Mouse (Mus musculus): Measurements from ENCODE around the gene Rragd. TPM values are rescaled to one million over a fixed set of nuclear protein-coding genes. Genes with fewer than 3 reads are reported as not detected.

Gene Rragd
- polyA plus RNA-seq, 1 experiment from 2014 or later = 1.7 TPM

DNA sequence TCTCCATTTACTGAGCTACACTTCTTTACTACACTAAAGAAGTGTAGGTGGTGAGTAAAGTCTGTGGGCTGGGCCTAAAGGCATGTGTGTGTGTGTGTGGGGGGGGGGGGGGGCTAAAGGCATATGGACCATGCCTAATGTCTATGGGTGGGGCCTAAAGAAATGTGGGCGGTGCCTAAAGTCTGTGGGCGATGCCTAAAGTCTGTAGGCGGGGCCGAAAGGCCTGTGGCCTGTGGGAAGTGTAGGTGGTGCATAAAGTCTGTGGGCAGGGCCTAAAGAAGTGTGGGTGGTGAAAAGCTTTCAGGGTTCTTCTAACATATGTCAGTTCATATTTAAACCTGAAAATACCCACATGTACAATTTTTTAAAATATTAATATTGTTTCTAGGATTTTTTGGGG, 5.5 kb upstream of the Rragd start:
- no peak overlapping the region for H3K4me3 ChIP-seq (ENCODE audit: low read depth, low read length)
- peaks cover 5% of the 10 kb centered on the region; the same call in 1 of the 2 replicates for H3K4me1 ChIP-seq (ENCODE audit: insufficient read depth)
- peaks cover 7% of the 10 kb centered on the region for H3K27me3 ChIP-seq (ENCODE audit: insufficient read depth, low read length)
- no peak overlapping the region for H3K27ac ChIP-seq (ENCODE audit: low read depth)
- 83% methylated on average over 4 of the region's 4 CpGs for WGBS (ENCODE audit: insufficient replicate concordance)
- H3K36me3 ChIP-seq (replicated peaks; ENCODE audit: insufficient read depth, low read length) = no peaks in the 10 kb centered on the region
- no peak for ATAC-seq
- H3K9ac ChIP-seq (replicated peaks) = no peak overlapping the region
- peaks cover 15% of the 10 kb centered on the region for H3K9me3 ChIP-seq (ENCODE audit: low read length)
- no peak for DNase-seq
- TF ChIP-seq EP300 (IDR thresholded peaks at IDR 0.05; ENCODE audit: low read depth) = no peak
- no peak for TF ChIP-seq CTCF (IDR thresholded peaks at IDR 0.05; ENCODE audit: low read depth)
- H3K4me2 ChIP-seq (ENCODE audit: low read depth, low read length) = no peak overlapping the region

DNA sequence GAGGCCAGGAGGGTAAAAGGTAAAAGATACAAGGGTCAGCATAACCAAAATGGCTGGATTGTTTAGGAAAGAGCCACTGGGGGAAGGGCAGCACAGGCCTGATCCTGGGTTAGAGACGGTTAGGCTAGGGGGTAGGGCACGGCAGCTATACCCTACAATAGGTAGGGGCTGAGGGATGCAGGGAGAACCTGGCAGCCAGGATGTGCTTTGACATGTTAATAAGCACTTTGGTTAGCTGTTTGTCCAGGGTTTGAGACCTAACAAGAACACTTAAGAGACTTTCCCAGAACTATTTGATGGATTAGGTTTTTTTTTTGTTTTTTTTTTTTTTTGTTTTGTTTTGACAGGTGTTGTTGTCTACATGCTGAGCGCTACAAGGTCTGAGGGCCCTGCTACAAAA, 2.8 kb upstream of the Rragd start:
- Histone ChIP-seq H3K27me3 (ENCODE audit: insufficient read depth, low read length) (peaks cover 31% of the 10 kb centered on the region), H3K27ac (ENCODE audit: low read depth) (no peak overlapping the region)

DNA sequence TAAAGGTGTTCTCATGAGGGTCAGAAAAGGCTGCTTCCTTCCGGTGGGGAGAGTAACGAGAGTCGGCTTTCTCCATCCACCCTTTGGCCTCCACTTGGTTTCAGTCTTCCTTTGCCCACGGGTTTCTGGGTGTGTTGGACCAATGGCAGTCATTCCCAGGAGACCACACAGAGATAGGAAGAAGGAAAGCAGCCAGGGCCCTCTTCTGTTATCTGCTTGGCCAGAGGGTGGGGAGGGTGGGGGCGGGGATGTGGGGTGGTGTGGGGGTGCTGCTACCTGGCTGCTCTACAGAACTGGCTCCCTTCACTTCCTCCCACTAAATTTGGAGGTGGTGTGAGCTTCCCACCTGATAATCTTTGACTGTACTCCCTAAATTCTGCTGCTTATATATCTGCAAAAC, 1.2 kb upstream of the Rragd start:
- WGBS (ENCODE audit: insufficient replicate concordance) = 14% methylated on average over 5 of the region's 5 CpGs
- Histone ChIP-seq H3K9ac (replicated peaks) (no peak overlapping the region), H3K27ac (ENCODE audit: low read depth) (no peak overlapping the region), H3K27me3 (ENCODE audit: insufficient read depth, low read length) (peaks cover 34% of the 10 kb centered on the region), H3K36me3 (replicated peaks; ENCODE audit: insufficient read depth, low read length) (no peaks in the 10 kb centered on the region), H3K4me1 (ENCODE audit: insufficient read depth) (peaks cover 14% of the 10 kb centered on the region), H3K4me3 (ENCODE audit: low read depth, low read length) (no peak overlapping the region), H3K9me3 (ENCODE audit: low read length) (peaks cover 3% of the 10 kb centered on the region; the same call in 1 of the 2 replicates), H3K4me2 (ENCODE audit: low read depth, low read length) (peak overlapping the region; percentile 99)
- DNase-seq = no peak
- no peak for ATAC-seq
- TF ChIP-seq CTCF (IDR thresholded peaks at IDR 0.05; ENCODE audit: low read depth) = no peak
- TF ChIP-seq EP300 (IDR thresholded peaks at IDR 0.05; ENCODE audit: low read depth) = no peak

More for the DNA sequence above, 2.8 kb upstream of the Rragd start:
- Histone ChIP-seq H3K4me3 (ENCODE audit: low read depth, low read length) (no peak overlapping the region), H3K36me3 (replicated peaks; ENCODE audit: insufficient read depth, low read length) (no peaks in the 10 kb centered on the region), H3K9me3 (ENCODE audit: low read length) (peaks cover 4% of the 10 kb centered on the region; the same call in 1 of the 2 replicates), H3K4me1 (ENCODE audit: insufficient read depth) (peaks cover 14% of the 10 kb centered on the region), H3K4me2 (ENCODE audit: low read depth, low read length) (no peak overlapping the region), H3K9ac (replicated peaks) (no peak overlapping the region)
- ATAC-seq = no peak
- no peak for TF ChIP-seq EP300 (IDR thresholded peaks at IDR 0.05; ENCODE audit: low read depth)
- no peak for TF ChIP-seq CTCF (IDR thresholded peaks at IDR 0.05; ENCODE audit: low read depth)
- no peak for DNase-seq
- 81% methylated on average over 3 of the region's 3 CpGs for WGBS (ENCODE audit: insufficient replicate concordance)

DNA sequence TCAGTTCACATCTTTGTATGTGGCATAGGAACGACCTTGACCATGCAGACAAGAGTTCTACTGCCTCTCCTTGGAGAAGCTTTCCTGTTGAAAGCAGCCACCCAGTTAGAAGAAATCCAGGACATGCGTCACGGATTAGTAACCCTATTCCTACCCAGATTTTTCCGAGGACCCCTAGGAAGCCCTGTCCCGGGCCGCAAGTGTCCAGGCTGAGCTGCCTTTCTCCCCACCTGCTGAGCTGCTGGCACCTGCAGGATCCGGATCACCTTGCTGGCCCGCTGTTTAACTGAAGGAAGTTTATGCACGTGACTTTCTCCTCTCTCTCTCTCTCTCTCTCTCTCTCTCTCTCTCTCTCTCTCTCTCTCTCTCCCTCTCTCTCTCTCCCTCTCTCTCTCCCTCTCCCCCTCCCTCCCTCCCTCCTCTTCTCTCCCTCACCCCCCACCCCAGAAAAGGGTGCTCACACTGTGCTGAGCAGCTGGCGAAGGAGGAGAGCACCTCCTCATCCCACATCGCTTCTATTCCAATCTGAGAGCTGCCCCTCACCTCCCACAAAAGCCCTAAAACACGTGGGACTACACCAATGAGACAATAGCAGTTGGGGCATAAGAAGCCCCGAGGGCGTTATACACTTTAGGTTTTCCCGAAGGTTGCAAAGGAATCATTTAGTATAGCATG, 659 bp upstream of the Rragd start:
- WGBS (ENCODE audit: insufficient replicate concordance) = 7% methylated on average over 15 of the region's 15 CpGs
- Histone ChIP-seq H3K9ac (replicated peaks) (no peak overlapping the region; the same call in 1 of the 2 replicates), H3K4me1 (ENCODE audit: insufficient read depth) (peaks cover 14% of the 10 kb centered on the region), H3K27ac (ENCODE audit: low read depth) (no peak overlapping the region), H3K9me3 (ENCODE audit: low read length) (peaks cover 3% of the 10 kb centered on the region; the same call in 1 of the 2 replicates), H3K36me3 (replicated peaks; ENCODE audit: insufficient read depth, low read length) (no peaks in the 10 kb centered on the region), H3K27me3 (ENCODE audit: insufficient read depth, low read length) (peaks cover 34% of the 10 kb centered on the region), H3K4me3 (ENCODE audit: low read depth, low read length) (peak overlapping the region; percentile 70), H3K4me2 (ENCODE audit: low read depth, low read length) (peak overlapping the region; percentile 99)
- ATAC-seq (no peak), DNase-seq (no peak)
- TF ChIP-seq EP300 (IDR thresholded peaks at IDR 0.05; ENCODE audit: low read depth) (no peak), CTCF (IDR thresholded peaks at IDR 0.05; ENCODE audit: low read depth) (no peak)

DNA sequence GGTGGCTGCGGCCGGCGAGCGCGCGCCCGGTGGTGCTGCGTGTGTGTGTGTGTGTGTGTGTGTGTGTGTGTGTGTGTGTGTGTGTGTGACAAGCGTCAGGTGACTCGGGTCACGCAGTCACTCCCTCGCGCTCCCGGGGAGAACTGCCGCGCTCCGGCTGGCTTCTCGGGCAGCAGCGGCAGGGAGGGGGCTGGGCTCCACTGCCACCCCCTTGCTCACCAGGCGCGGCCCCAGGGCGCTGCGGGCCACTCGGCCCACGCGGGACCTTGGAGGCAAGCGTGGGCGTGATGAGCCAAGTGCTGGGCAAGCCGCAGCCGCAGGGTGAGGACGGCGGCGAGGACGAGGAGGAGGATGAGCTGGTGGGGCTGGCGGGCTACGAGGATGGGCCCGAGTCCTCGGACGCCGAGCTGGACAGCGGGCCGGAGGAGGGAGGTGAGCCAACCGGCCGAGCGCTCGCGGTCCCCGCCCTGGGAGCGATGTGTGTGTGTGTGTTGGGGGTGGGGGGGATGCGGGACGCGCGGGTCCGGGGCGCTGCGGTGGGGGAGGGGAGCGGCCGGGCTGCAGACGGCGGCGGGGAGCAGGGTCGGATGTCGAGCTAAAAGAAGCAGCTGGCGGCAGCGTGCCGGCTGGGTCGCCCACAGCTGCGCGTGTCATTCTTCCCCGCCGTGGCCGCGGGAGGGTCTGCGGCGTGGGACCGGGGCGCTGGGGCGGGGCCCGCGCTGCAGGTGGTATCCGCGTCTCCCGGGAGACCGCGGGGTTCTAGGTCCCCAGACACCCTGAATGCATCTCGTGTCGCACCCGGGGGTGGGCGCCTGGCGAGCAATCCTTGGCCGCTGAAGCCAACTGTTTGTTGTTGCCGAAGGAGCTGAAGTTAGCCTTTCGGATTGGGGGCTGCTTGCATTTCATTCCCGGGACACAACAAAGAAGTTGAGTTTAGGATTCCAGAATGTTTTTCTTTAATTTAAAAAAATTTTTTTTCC, 629 bp downstream of the Rragd start:
- DNase-seq (peak; percentile 62), ATAC-seq (peak; percentile 14)
- Histone ChIP-seq H3K4me2 (ENCODE audit: low read depth, low read length) (peak overlapping the region; percentile 99), H3K9ac (replicated peaks) (peak overlapping the region; percentile 72), H3K4me3 (ENCODE audit: low read depth, low read length) (peak overlapping the region; percentile 70), H3K9me3 (ENCODE audit: low read length) (peaks cover under 1% of the 10 kb centered on the region; the same call in 1 of the 2 replicates), H3K36me3 (replicated peaks; ENCODE audit: insufficient read depth, low read length) (no peaks in the 10 kb centered on the region), H3K27ac (ENCODE audit: low read depth) (0 out of 2 replicates have a peak overlapping the region, but pooled peaks have one; percentile 45), H3K4me1 (ENCODE audit: insufficient read depth) (peaks cover 20% of the 10 kb centered on the region), H3K27me3 (ENCODE audit: insufficient read depth, low read length) (peaks cover 34% of the 10 kb centered on the region)
- TF ChIP-seq EP300 (IDR thresholded peaks at IDR 0.05; ENCODE audit: low read depth) (no peak), CTCF (IDR thresholded peaks at IDR 0.05; ENCODE audit: low read depth) (no peak)
- under 1% methylated on average over 77 of the region's 94 CpGs for WGBS (ENCODE audit: insufficient replicate concordance)

DNA sequence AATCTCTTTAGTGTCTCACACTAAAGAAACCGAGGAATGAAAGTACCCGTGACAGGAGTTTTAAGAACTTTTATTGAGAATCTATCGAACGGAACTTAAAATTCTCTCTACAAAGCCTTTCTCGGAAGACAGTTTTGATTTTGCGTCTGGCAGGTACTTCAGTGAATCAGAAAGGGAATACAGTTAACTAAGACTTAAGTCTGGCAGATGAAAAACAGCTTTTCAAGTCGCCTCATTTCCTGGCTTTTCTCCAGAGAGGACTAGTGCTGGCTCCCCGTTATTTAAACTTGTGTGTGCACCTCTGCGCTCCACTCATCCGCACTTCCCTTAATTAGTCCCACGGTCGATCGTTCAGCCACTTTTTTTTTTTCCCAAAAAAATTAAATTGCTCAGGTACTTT, 1.4 kb downstream of the Rragd start:
- 0 out of 2 replicates have a peak overlapping the region, but pooled peaks have one; percentile 45 for H3K27ac ChIP-seq (ENCODE audit: low read depth)

More for the DNA sequence above, 1.4 kb downstream of the Rragd start:
- ATAC-seq = no peak
- H3K4me1 ChIP-seq (ENCODE audit: insufficient read depth) = peaks cover 20% of the 10 kb centered on the region
- peak overlapping the region; percentile 72 for H3K9ac ChIP-seq (replicated peaks)
- H3K9me3 ChIP-seq (ENCODE audit: low read length) = no peaks in the 10 kb centered on the region
- peaks cover 34% of the 10 kb centered on the region for H3K27me3 ChIP-seq (ENCODE audit: insufficient read depth, low read length)
- 2% methylated on average over 13 of the region's 13 CpGs for WGBS (ENCODE audit: insufficient replicate concordance)
- H3K36me3 ChIP-seq (replicated peaks; ENCODE audit: insufficient read depth, low read length) = no peaks in the 10 kb centered on the region
- peak overlapping the region; percentile 99 for H3K4me2 ChIP-seq (ENCODE audit: low read depth, low read length)
- H3K4me3 ChIP-seq (ENCODE audit: low read depth, low read length) = peak overlapping the region; percentile 70
- no peak for TF ChIP-seq EP300 (IDR thresholded peaks at IDR 0.05; ENCODE audit: low read depth)
- TF ChIP-seq CTCF (IDR thresholded peaks at IDR 0.05; ENCODE audit: low read depth) = no peak
- no peak for DNase-seq

All from liver, postnatal 0 days (tissue).